Mouse (Mus musculus): ENCODE results near the gene Nfat5. TPM values are rescaled to one million over a fixed set of nuclear protein-coding genes. Genes with fewer than 3 reads are reported as not detected.

Gene Nfat5
- polyA plus RNA-seq, 1 experiment from 2014 or later, result 1.6 TPM

DNA sequence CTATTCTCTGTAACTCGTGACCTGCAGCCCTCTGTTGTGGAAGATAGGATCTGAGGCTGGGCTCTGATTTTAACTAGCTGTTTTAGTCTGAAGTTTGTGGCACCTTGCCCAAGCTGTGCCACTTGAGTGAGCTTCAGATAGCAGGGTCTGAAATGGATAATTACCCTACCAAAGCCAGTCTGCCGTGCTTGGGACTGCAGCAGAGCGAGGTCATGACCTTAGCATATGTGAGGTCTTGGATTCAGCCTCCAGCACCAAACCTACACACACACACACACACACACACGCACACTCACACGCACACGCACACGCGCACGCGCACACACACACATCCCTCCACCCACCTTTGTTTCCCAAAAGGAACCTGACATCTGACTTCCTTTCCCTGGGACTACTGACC, 27.5 kb upstream of the Nfat5 start:
- Histone ChIP-seq H3K36me3 (replicated peaks) (no peaks in the 10 kb centered on the region), H3K4me3 (replicated peaks) (no peak overlapping the region), H3K27ac (replicated peaks) (no peak overlapping the region), H3K4me2 (no peak overlapping the region), H3K27me3 (no peaks in the 10 kb centered on the region), H3K9ac (no peak overlapping the region), H3K9me3 (replicated peaks) (no peaks in the 10 kb centered on the region), H3K4me1 (replicated peaks) (no peaks in the 10 kb centered on the region)
- ATAC-seq (ENCODE audit: insufficient read depth), result no peak
- 75% methylated on average over 10 of the region's 10 CpGs for WGBS (ENCODE audit: insufficient replicate concordance)

DNA sequence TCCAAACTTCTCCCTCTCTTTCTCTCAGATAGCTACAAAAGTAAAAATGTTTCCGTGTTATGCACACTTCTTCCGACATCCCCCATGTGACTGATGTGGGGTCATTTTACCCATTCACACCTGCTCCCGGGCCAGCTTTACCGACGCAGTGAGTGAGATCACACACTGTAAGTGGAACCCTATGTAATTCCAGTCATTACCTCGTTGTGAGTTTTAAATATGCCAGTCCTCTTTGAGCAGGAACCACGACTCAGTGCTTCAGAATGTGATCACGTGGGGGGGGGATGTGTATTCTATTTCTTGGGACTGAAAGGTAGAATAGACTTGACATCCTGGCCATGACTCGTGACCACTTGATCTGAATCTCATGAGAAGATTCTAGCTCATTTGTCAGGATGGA, 24.8 kb upstream of the Nfat5 start:
- WGBS (ENCODE audit: insufficient replicate concordance), result 62% methylated on average over 9 of the region's 9 CpGs
- no peaks in the 10 kb centered on the region for H3K27me3 ChIP-seq
- H3K36me3 ChIP-seq (replicated peaks), result no peaks in the 10 kb centered on the region
- H3K27ac ChIP-seq (replicated peaks), result no peak overlapping the region
- H3K4me2 ChIP-seq, result no peak overlapping the region
- H3K9ac ChIP-seq, result no peak overlapping the region
- no peak for ATAC-seq (ENCODE audit: insufficient read depth)
- no peaks in the 10 kb centered on the region for H3K9me3 ChIP-seq (replicated peaks)
- no peak overlapping the region for H3K4me3 ChIP-seq (replicated peaks)
- H3K4me1 ChIP-seq (replicated peaks), result no peaks in the 10 kb centered on the region

DNA sequence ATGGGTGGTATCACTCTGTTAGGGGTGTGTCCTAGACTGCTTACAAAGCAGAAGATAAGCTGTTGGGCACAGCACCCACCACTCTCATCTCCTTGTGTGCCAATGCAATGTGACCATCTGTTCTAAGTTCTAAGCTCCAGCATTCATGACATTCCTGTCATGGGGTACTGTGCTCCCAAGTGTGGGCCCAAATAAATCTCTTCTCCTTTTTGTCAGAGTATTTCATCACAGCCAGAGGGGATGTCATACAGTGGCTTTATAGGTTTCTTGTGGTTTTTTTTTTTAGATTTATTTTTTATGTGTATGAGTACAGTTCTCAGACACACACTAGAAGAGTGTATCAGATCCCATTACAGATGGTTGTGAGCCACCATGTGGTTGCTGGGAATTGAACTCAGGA, 24.1 kb upstream of the Nfat5 start:
- Histone ChIP-seq H3K4me2 (no peak overlapping the region), H3K4me3 (replicated peaks) (no peak overlapping the region), H3K9me3 (replicated peaks) (no peaks in the 10 kb centered on the region), H3K4me1 (replicated peaks) (no peaks in the 10 kb centered on the region), H3K27me3 (no peaks in the 10 kb centered on the region), H3K27ac (replicated peaks) (no peak overlapping the region), H3K36me3 (replicated peaks) (no peaks in the 10 kb centered on the region), H3K9ac (no peak overlapping the region)
- ATAC-seq (ENCODE audit: insufficient read depth), result no peak

DNA sequence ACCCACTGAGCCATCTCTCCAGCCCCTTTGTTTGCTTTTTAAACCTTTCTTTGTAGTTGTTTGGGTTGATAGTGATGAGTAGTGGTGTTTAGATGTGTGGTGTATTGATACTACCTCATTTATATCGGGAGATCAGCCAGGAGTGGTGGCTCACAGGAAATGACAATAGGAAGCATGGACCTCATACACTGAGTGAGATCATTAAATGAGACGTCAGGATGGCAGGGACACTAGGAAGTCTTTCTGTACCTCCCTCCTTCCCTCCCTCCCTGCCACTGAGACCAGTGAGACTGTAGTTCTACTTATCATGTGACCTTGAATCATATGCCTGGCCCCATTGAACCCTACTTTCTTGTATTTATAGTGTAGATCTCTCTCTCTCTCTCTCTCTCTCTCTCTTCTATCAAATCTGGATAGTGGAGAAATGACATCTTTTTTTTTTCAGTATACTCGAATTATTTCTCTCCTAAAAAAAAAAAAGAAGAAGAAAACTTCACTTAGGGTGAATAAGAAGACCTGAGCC, 23.6 kb upstream of the Nfat5 start:
- no peak for ATAC-seq (ENCODE audit: insufficient read depth)
- no peak overlapping the region for H3K4me3 ChIP-seq (replicated peaks)
- H3K27me3 ChIP-seq, result no peaks in the 10 kb centered on the region
- 18% methylated on average over 3 of the region's 3 CpGs for WGBS (ENCODE audit: insufficient replicate concordance)
- H3K9me3 ChIP-seq (replicated peaks), result no peaks in the 10 kb centered on the region
- H3K9ac ChIP-seq, result no peak overlapping the region
- no peak overlapping the region for H3K27ac ChIP-seq (replicated peaks)
- no peaks in the 10 kb centered on the region for H3K36me3 ChIP-seq (replicated peaks)
- H3K4me2 ChIP-seq, result no peak overlapping the region
- H3K4me1 ChIP-seq (replicated peaks), result no peaks in the 10 kb centered on the region

DNA sequence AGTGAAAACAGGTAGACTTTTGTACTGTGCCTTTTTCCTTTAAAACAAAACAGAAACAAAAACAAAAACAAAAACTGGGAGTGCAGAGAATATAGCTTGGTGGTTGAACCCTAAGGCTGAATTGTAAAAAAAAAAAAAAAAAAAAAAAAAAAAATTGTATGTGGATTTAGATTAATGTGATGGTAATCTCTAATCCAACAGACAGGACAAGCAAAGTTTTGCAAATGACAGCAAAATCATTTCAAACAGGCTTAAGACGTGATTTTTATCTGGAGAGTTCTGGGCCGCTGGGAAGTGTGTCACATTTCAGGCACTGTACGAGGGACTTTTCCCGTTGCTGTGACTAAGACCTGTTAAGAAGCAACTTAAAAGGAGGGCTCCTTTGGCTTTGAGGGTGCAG, 23.0 kb upstream of the Nfat5 start:
- Histone ChIP-seq H3K4me2 (no peak overlapping the region), H3K27me3 (no peaks in the 10 kb centered on the region), H3K36me3 (replicated peaks) (no peaks in the 10 kb centered on the region), H3K4me1 (replicated peaks) (no peaks in the 10 kb centered on the region), H3K4me3 (replicated peaks) (no peak overlapping the region), H3K27ac (replicated peaks) (no peak overlapping the region), H3K9me3 (replicated peaks) (no peaks in the 10 kb centered on the region), H3K9ac (no peak overlapping the region)
- WGBS (ENCODE audit: insufficient replicate concordance), result 57% methylated on average over 4 of the region's 4 CpGs
- ATAC-seq (ENCODE audit: insufficient read depth), result no peak

DNA sequence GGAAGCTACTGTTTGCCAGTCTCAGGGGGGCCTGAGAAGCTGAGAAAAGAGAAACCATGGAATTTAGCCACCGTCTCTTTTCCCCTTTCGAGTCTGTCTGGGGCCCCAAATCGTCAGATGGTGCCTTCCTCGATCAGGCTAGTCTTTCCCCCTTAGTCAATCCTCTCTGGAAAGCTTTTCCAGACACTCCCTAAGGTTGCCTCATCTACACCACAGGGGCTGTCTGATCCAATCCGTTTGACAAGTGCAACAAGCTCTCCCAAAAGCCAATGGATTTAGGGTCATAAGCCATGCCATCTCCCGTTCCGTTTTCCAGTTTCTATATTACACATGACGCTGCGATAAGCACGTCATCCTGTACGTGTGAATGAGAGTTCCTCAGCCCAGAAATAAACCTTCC, 22.5 kb upstream of the Nfat5 start:
- no peaks in the 10 kb centered on the region for H3K27me3 ChIP-seq
- WGBS (ENCODE audit: insufficient replicate concordance), result 64% methylated on average over 11 of the region's 11 CpGs
- no peaks in the 10 kb centered on the region for H3K4me1 ChIP-seq (replicated peaks)
- H3K36me3 ChIP-seq (replicated peaks), result no peaks in the 10 kb centered on the region
- H3K4me3 ChIP-seq (replicated peaks), result no peak overlapping the region
- H3K4me2 ChIP-seq, result no peak overlapping the region
- H3K27ac ChIP-seq (replicated peaks), result no peak overlapping the region
- no peak for ATAC-seq (ENCODE audit: insufficient read depth)
- H3K9ac ChIP-seq, result no peak overlapping the region
- H3K9me3 ChIP-seq (replicated peaks), result no peaks in the 10 kb centered on the region

DNA sequence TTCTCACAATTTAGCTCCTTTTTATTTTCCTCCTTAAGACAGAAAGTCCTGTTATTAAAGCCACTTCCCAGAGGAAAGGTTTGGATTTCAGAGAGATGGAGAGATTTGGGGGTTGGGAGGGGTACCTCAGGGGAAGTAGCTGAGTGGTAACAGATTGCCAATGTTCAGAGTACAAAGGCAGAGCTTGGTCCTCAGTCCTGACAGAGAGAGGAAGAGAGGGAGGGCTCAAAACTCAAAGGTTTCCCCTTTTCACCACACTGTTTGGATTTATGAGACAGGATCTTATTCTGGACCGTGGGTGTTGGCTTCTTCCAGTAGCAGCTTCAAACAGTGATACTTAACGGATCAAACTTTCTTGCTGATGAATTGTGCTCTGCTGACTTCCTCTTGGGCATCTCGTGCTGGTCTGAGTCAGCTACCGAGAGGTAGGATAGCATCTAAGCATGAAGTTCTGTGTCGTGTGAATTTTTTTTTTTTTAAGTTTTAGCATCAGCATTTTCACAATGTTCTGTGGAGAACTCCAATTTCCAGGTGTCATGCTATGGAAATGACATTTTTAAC, 15.9 kb upstream of the Nfat5 start:
- Histone ChIP-seq H3K27ac (replicated peaks) (no peak overlapping the region), H3K9ac (no peak overlapping the region), H3K27me3 (no peaks in the 10 kb centered on the region), H3K36me3 (replicated peaks) (no peaks in the 10 kb centered on the region), H3K4me2 (no peak overlapping the region), H3K9me3 (replicated peaks) (no peaks in the 10 kb centered on the region), H3K4me1 (replicated peaks) (no peaks in the 10 kb centered on the region), H3K4me3 (replicated peaks) (no peak overlapping the region)
- no peak for ATAC-seq (ENCODE audit: insufficient read depth)
- WGBS (ENCODE audit: insufficient replicate concordance), result 16% methylated on average over 5 of the region's 5 CpGs

DNA sequence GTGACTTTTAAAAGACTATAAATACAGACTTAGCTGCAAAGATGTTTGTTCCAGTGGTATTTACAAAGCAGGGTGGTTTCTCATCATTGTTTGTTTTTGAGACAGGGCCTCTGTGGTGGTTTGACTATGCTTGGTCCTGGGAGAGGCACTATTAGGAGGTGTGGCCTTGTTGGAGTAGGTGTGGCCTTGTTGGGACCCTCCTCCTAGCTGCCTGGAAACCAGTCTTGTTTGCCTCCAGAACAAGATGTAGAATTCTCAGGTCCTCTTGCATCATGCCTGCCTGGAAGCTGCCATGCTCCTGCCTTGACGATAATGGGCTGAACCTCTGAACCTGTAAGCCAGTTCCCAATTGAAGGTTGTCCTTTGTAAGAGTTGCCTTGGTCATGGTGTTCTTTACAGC, 14.7 kb upstream of the Nfat5 start:
- no peak overlapping the region for H3K4me3 ChIP-seq (replicated peaks)
- H3K9me3 ChIP-seq (replicated peaks), result no peaks in the 10 kb centered on the region
- no peaks in the 10 kb centered on the region for H3K27me3 ChIP-seq
- H3K4me2 ChIP-seq, result no peak overlapping the region
- H3K4me1 ChIP-seq (replicated peaks), result no peaks in the 10 kb centered on the region
- no peaks in the 10 kb centered on the region for H3K36me3 ChIP-seq (replicated peaks)
- 55% methylated on average over 1 of the region's 1 CpGs for WGBS (ENCODE audit: insufficient replicate concordance)
- no peak overlapping the region for H3K27ac ChIP-seq (replicated peaks)
- H3K9ac ChIP-seq, result no peak overlapping the region
- ATAC-seq (ENCODE audit: insufficient read depth), result no peak

DNA sequence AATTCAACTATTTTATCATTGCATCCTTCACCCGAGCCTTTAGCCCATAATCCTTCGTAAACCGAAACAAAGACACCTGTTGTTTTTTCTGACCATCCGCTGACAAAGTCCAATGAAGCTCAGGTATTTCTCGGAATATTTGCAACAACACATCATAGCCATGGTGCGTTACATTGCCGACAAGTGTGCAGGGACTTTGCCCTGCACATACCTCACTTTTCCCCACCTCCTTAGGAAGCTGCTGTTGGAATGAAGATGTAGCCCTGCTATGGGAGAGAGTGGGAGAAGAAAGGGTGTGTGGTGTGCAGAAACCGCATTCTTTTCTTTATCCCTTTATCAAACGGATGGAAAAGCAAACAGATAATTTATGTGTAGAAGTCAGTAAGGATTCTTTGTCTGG, 6.6 kb upstream of the Nfat5 start:
- no peak for ATAC-seq (ENCODE audit: insufficient read depth)
- Histone ChIP-seq H3K9me3 (replicated peaks) (no peaks in the 10 kb centered on the region), H3K27ac (replicated peaks) (no peak overlapping the region), H3K9ac (no peak overlapping the region), H3K4me3 (replicated peaks) (no peak overlapping the region), H3K4me2 (no peak overlapping the region), H3K4me1 (replicated peaks) (no peaks in the 10 kb centered on the region), H3K36me3 (replicated peaks) (no peaks in the 10 kb centered on the region), H3K27me3 (no peaks in the 10 kb centered on the region)
- WGBS (ENCODE audit: insufficient replicate concordance), result 63% methylated on average over 9 of the region's 9 CpGs

DNA sequence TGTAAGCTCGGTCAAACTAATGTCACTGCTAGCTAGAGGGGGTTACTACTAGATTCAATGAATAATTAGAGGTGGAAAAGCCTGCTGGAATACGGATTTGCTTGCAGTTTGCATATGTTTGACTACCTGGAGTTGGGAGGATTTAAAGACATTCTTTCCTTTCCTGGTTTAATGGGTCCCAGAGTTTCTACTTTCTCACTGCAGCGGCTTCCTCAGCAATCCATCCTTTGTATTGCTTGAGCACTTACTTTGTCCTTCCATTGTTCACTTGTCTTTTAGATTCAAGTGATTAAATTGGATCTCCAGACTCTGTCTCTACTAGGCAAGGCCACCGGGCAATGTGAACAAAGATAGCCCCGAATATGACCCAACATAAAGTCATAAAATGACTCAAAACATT, 5.7 kb upstream of the Nfat5 start:
- Histone ChIP-seq H3K4me2 (no peak overlapping the region), H3K9ac (no peak overlapping the region), H3K4me1 (replicated peaks) (peaks cover 5% of the 10 kb centered on the region), H3K27ac (replicated peaks) (no peak overlapping the region), H3K4me3 (replicated peaks) (no peak overlapping the region), H3K9me3 (replicated peaks) (no peaks in the 10 kb centered on the region), H3K36me3 (replicated peaks) (no peaks in the 10 kb centered on the region), H3K27me3 (no peaks in the 10 kb centered on the region)
- WGBS (ENCODE audit: insufficient replicate concordance), result 58% methylated on average over 5 of the region's 5 CpGs
- ATAC-seq (ENCODE audit: insufficient read depth), result no peak

DNA sequence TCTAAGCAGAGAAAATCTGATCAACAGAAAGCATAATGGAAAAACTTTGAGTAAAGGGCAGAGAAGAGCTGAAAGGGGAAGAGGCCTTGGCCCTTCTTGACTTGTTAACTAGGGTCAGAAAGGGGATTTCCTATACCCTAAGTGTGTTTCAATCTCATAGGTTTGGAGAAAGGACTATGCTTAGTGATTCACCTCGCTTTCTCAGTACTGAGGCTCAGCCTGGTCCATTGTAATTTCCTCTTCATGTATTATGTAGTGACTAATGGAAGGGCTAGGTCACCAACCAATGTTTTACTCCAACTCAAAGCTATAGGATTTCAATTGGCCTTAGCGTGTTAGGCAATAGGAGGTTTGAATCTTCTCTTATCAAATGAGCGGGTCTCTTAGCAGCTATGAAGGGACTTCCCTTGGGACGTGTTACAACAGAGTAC, 2.1 kb upstream of the Nfat5 start:
- no peaks in the 10 kb centered on the region for H3K27me3 ChIP-seq
- H3K4me3 ChIP-seq (replicated peaks), result no peak overlapping the region
- H3K27ac ChIP-seq (replicated peaks), result no peak overlapping the region
- H3K9me3 ChIP-seq (replicated peaks), result no peaks in the 10 kb centered on the region
- no peak for ATAC-seq (ENCODE audit: insufficient read depth)
- no peak overlapping the region for H3K4me2 ChIP-seq
- H3K4me1 ChIP-seq (replicated peaks), result peaks cover 21% of the 10 kb centered on the region
- no peaks in the 10 kb centered on the region for H3K36me3 ChIP-seq (replicated peaks)
- H3K9ac ChIP-seq, result no peak overlapping the region
- WGBS (ENCODE audit: insufficient replicate concordance), result 60% methylated on average over 4 of the region's 4 CpGs
